Mouse (Mus musculus) megakaryocyte, embryonic 14.5 days (primary cell): ENCODE measurements around the gene Kcnh2. TPM values are rescaled to one million over a fixed set of nuclear protein-coding genes. Genes with fewer than 3 reads are reported as not detected.

Experiments
- H3K27me3 ChIP-seq: replicated peaks from 2 replicates; pipeline ENCODE3; 2012; ENCODE audit warnings: inconsistent platforms
- H3K36me3 ChIP-seq: replicated peaks from 2 replicates; pipeline ENCODE3; 2012; ENCODE audit warnings: low read length, inconsistent platforms, mixed read lengths
- H3K4me1 ChIP-seq: 2 replicates; pipeline ENCODE4 v1.6.1; 2012; ENCODE audit warnings: inconsistent platforms
- H3K4me3 ChIP-seq: replicated peaks from 2 replicates; pipeline ENCODE3; 2012; ENCODE audit warnings: moderate library complexity, mild to moderate bottlenecking, inconsistent platforms
- H3K9me3 ChIP-seq: 2 replicates; pipeline ENCODE4 v1.6.1; 2012; ENCODE audit warnings: inconsistent platforms
- FLI1 ChIP-seq: IDR thresholded peaks from 2 replicates; pipeline ENCODE4 v1.6.1; 2012; ENCODE audit warnings: low read length, inconsistent platforms, mixed read lengths
- GATA1 ChIP-seq: IDR thresholded peaks from 3 replicates; pipeline ENCODE4 v1.6.1; 2012; ENCODE audit warnings: mixed read lengths, low read length, inconsistent platforms, borderline replicate concordance
- polyA plus RNA-seq: library from polyadenylated mRNA; stranded (reverse); fragments of >175 nt; gene quantifications from 2 replicates; pipeline ENCODE4 v1.2.3, GENCODE M21; 2012; ENCODE audit warnings: low replicate concordance; ENCODE audit not compliant: insufficient read depth

Kcnh2 gene
- polyA plus RNA-seq, 1 experiment = 0.10 TPM

DNA sequence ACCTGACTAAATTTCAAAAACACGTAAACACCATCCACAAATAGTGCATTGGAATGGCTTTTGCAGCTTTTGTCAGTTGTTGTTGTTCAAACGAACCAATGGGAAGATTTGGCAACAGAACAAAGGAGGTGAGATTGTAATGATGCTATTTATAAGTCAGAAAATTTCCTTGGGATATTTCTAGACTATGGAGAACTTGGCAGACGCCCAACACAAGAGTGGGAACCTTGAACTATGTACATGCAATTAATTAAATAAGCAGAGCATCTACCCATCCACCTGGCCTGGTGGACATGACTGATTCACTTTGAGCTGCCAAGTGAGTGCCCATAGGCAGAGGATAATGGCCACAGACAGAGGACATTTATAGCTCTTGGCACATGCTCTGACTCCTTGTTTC is 59.5 kb downstream of the Kcnh2 start:
- H3K9me3 ChIP-seq = peaks cover 11% of the 10 kb centered on the region
- no peaks in the 10 kb centered on the region for H3K36me3 ChIP-seq
- no peak for TF ChIP-seq FLI1
- TF ChIP-seq GATA1 = no peak
- H3K4me3 ChIP-seq = no peak overlapping the region
- peaks cover 7% of the 10 kb centered on the region; the same call in 1 of the 2 replicates for H3K4me1 ChIP-seq
- H3K27me3 ChIP-seq = peaks cover 31% of the 10 kb centered on the region

DNA sequence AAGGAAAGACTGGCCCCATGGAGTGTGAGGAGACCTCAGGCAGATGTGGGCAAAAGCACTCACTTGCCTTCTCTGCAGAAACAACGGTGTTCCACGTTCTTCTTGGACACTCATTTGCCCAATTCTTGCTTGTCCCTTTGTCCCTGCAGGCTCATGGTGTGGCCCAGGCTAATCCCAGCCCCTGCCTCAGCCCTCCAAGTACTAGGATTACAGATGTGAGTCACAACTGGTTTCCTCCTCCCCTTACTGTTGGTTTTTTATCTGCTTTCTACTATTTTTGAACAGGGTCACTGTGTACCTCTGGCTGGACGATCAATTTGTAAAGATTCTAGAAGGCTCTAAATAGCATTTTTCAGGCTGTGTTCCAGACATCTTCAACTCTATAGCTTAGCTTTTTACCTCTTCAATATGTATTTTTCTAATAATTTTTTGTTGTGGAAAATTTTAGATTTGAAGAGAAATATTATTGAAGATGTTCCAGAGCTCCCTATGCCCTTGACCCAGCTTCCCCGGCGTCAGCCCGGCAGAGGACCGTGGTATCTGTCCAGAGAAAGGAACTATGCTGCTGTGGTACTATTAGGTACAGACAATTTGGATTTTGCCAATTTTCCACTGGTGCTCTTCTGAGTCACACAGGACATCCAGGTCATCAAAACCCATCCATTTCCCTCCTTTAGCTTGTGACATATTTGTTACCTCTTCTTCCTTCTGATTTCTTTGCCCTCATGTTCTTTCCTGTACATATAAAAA is 65.0 kb downstream of the Kcnh2 start:
- H3K27me3 ChIP-seq = peaks cover 49% of the 10 kb centered on the region
- H3K9me3 ChIP-seq = no peaks in the 10 kb centered on the region
- peak overlapping the region; percentile 31 for H3K4me3 ChIP-seq
- TF ChIP-seq GATA1 (no peak), FLI1 (no peak)
- H3K4me1 ChIP-seq = peaks cover 56% of the 10 kb centered on the region
- no peaks in the 10 kb centered on the region for H3K36me3 ChIP-seq

DNA sequence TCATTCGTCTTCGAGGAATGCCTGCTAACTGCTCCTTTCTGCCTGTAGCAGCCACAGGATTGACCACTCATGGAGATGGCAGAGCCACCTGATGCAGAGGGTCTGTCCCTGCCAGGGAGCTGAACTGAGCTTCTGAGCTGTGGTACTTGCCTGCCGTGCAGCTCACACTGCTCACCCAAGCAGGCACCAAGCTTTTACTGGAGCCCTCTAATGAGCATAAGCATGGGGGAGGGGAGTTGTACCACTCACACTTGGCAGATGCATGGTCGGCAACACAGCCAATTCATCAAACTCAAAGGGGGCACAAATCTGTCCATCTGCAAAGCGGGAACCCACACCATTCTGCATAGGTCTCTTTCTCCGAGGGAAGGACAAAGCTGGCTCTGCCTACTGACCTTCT is 67.3 kb downstream of the Kcnh2 start:
- Histone ChIP-seq H3K4me1 (peaks cover 70% of the 10 kb centered on the region), H3K27me3 (peaks cover 57% of the 10 kb centered on the region), H3K36me3 (no peaks in the 10 kb centered on the region), H3K9me3 (peaks cover 6% of the 10 kb centered on the region), H3K4me3 (no peak overlapping the region)
- TF ChIP-seq FLI1 (no peak), GATA1 (no peak)

DNA sequence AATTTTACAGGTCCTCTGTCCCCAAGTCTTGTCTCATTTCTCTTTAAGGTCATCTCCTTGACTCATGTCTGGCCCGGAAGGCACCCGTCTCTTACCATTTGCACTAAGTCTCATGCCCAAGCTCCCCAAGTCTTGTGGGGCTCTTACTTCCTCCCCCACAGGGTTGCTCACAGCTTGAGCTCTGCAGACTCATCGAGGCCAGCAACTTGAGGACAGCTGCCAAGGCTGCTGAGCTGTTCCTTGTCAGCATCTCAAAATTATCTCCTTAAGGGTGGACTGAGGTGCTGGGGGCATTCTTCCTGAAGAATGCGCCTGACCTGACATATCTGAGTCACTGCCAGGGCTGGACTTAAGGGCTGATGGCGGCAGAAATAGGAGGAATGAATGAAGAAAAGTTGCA is 68.2 kb downstream of the Kcnh2 start:
- Histone ChIP-seq H3K4me3 (no peak overlapping the region), H3K9me3 (peaks cover 12% of the 10 kb centered on the region), H3K4me1 (peaks cover 71% of the 10 kb centered on the region), H3K27me3 (peaks cover 65% of the 10 kb centered on the region), H3K36me3 (peaks cover 3% of the 10 kb centered on the region)
- TF ChIP-seq FLI1 (no peak), GATA1 (no peak)

DNA sequence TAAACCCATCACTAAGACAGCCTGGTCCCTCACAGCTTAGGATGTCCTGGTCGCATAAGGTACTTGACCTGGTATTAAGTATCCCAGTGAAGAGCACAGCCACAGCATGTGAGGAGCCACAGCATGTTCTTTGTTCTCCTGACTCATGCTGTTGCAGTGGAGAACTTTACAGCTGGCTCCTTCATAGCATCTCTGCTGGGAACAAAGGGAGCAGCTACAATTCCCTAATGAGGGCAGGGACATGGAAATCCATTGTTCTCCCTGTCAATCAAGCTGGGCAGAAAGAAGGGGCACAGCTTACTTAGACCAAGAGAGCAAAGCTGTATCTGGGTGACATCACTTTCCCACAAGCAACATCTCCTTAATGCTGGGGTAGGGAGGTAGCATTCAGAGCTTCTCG is 70.9 kb downstream of the Kcnh2 start:
- no peak overlapping the region for H3K4me3 ChIP-seq
- H3K4me1 ChIP-seq = peaks cover 68% of the 10 kb centered on the region
- H3K27me3 ChIP-seq = peaks cover 66% of the 10 kb centered on the region
- H3K9me3 ChIP-seq = peaks cover 12% of the 10 kb centered on the region
- H3K36me3 ChIP-seq = peaks cover 3% of the 10 kb centered on the region
- TF ChIP-seq GATA1 (no peak), FLI1 (no peak)

DNA sequence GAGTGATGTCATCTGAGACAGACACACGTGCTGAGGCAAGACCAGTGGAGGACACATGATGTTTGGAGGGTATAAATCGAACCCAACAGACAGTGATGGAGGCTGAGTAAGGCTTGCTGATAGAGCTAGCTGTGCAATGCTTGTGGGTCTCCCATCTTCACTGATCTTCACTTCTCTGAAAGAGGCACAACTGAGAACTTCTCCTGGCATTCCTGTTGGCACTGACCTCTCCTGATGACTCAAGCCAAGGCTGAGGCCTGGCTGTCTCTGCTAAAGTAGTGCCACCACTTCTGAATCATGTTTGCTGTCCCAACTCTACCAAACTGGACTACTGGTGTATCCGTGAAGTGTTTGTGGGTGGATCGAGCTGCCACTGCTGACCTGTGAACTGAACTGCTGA is 71.9 kb downstream of the Kcnh2 start:
- TF ChIP-seq FLI1 (no peak), GATA1 (no peak)
- Histone ChIP-seq H3K4me3 (no peak overlapping the region), H3K9me3 (peaks cover 12% of the 10 kb centered on the region), H3K36me3 (peaks cover 3% of the 10 kb centered on the region), H3K27me3 (peaks cover 63% of the 10 kb centered on the region), H3K4me1 (peaks cover 68% of the 10 kb centered on the region)

DNA sequence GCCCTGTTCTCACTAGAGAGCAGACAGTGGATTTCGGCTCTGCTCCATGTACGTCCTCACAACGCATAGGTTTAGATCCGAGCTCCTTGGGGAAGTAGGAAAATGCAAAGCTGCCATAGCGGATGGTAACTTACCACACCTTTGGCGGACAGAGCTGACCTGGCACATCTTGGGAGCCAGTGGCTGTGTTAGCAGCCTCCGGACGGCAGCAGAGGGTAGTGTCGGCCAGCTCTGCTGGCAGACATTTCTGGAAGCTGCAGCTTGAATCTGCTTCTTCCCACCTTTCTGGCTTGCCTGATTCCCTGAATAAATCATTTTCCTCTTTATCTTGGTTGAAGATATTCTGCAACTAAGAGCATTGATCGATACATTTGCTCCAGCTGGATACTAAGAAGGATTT is 73.2 kb downstream of the Kcnh2 start:
- Histone ChIP-seq H3K4me1 (peaks cover 68% of the 10 kb centered on the region), H3K27me3 (peaks cover 55% of the 10 kb centered on the region), H3K36me3 (peaks cover 3% of the 10 kb centered on the region), H3K9me3 (peaks cover 12% of the 10 kb centered on the region), H3K4me3 (no peak overlapping the region)
- no peak for TF ChIP-seq GATA1
- no peak for TF ChIP-seq FLI1

DNA sequence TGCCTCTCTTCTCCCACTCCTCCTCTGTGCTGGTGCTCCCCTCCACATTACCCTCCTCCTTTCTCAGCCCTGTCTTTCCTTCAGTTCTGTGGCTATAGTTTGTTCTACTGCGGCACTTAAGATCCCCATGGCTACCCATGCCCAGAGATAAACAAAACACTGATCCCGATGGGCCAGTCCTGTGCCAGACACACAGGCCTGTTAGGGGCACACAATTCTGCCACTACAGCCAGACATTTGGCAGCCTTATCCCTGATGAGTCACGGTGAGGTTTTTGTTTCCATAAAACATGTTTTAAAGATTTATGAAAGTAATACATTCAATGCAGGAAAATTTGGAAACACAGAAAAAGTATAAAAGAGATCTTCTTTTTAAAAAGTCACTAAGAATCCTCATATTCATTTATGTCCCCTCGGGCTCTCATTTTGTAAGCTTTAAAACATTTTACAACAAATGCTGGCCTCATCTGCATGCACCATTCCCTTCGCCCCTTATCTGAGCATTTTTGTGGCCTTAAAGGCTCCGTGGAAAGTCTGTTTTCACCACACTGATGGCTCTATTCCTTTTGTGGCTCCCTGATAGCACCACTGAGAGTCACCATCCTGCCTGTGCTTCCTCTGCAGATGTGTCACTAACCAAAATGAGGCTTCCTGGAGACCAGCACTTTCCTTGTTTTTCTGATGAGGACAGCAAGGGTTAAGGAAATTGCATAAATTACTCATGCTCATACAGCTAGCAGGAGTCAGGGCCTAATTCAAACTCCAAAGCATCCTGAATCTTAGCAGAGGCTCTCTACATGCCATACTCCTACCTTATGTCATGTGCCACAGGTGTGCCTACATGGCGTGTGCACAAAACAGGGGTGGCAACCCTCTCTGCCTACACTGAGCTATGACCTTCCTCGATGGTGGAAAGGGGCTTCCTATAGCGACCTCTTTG is 77.5 kb downstream of the Kcnh2 start:
- TF ChIP-seq FLI1 (no peak), GATA1 (0 out of 3 replicates have a peak, but pooled peaks have one; percentile 28)
- peaks cover 41% of the 10 kb centered on the region for H3K27me3 ChIP-seq
- peak overlapping the region; percentile 46 for H3K4me3 ChIP-seq
- H3K4me1 ChIP-seq = peaks cover 60% of the 10 kb centered on the region
- H3K9me3 ChIP-seq = peaks cover 4% of the 10 kb centered on the region
- peaks cover 2% of the 10 kb centered on the region for H3K36me3 ChIP-seq

DNA sequence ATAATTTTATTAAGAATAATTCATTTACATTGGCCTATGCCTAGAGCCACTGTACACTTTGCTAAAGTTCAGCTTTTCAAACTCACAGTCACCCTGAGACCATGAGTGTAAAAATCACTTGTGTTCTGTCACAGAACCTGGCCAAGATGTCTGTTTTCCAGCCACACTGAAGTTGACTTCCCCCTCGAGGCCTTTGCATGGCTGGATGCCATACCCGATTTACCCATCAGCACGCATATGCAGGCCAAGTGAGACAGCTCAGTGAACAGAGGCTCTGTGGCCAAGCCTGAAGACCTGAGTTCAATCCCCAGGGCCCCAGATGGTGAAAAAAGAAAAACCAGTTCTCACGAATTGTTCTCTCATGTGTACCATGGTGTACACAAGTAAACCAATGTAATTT is 80.5 kb downstream of the Kcnh2 start:
- no peak for TF ChIP-seq GATA1
- no peak for TF ChIP-seq FLI1
- H3K27me3 ChIP-seq = peaks cover 28% of the 10 kb centered on the region
- H3K4me1 ChIP-seq = peaks cover 62% of the 10 kb centered on the region
- no peaks in the 10 kb centered on the region for H3K36me3 ChIP-seq
- no peaks in the 10 kb centered on the region for H3K9me3 ChIP-seq
- H3K4me3 ChIP-seq = no peak overlapping the region

Other genes with a start within 250 kb of the Kcnh2 start
- gene Nupl2, start 186.6 kb downstream of the Kcnh2 start, polyA plus RNA-seq = 2.5 and 6.4 TPM in 2 replicates
- gene Nos3, start 13.2 kb upstream of the Kcnh2 start, polyA plus RNA-seq = not detected in 2 replicates
- 1.8 and 4.2 TPM in 2 replicates for gene Atg9b, start 40.5 kb upstream of the Kcnh2 start, polyA plus RNA-seq
- 10.6 and 45.2 TPM in 2 replicates for gene Abcb8, start 42.1 kb upstream of the Kcnh2 start, polyA plus RNA-seq
- not detected in 2 replicates for gene Asic3, start 61.8 kb upstream of the Kcnh2 start, polyA plus RNA-seq
- gene Cdk5, start 71.9 kb upstream of the Kcnh2 start, polyA plus RNA-seq = 6.0 and 14.5 TPM in 2 replicates
- gene Slc4a2, start 72.2 kb upstream of the Kcnh2 start, polyA plus RNA-seq = 14.7 and 31.0 TPM in 2 replicates
- gene Fastk, start 93.7 kb upstream of the Kcnh2 start, polyA plus RNA-seq = 216 and 275 TPM in 2 replicates
- 31.6 and 37.8 TPM in 2 replicates for gene Tmub1, start 96.2 kb upstream of the Kcnh2 start, polyA plus RNA-seq
- 117 and 284 TPM in 2 replicates for gene Agap3, start 100.6 kb upstream of the Kcnh2 start, polyA plus RNA-seq
- not detected in 2 replicates for gene Gbx1, start 175.6 kb upstream of the Kcnh2 start, polyA plus RNA-seq
- gene Asb10, start 189.4 kb upstream of the Kcnh2 start, polyA plus RNA-seq = not detected in 2 replicates
- gene 4931409K22Rik, start 205.2 kb upstream of the Kcnh2 start, polyA plus RNA-seq = not detected in 2 replicates
- gene Abcf2, start 225.9 kb upstream of the Kcnh2 start, polyA plus RNA-seq = 49.0 and 53.1 TPM in 2 replicates
- gene Chpf2, start 235.1 kb upstream of the Kcnh2 start, polyA plus RNA-seq = 36.1 and 95.0 TPM in 2 replicates